Mouse (Mus musculus) E14TG2a.4 (cell line): ENCODE results near the gene Psmd11.

Experiments used
- CTCF ChIP-seq: conservative IDR thresholded peaks from 2 replicates; pipeline ENCODE4 v1.5.1; 2014; ENCODE audit warnings: low read length
- NANOG ChIP-seq: IDR thresholded peaks from 2 replicates; pipeline ENCODE4 v1.6.1; 2014; ENCODE audit warnings: borderline replicate concordance, low read length, mixed read lengths
- POU5F1 ChIP-seq: IDR thresholded peaks from 2 replicates; pipeline ENCODE4 v1.6.1; 2014; ENCODE audit warnings: low read length, borderline replicate concordance

DNA sequence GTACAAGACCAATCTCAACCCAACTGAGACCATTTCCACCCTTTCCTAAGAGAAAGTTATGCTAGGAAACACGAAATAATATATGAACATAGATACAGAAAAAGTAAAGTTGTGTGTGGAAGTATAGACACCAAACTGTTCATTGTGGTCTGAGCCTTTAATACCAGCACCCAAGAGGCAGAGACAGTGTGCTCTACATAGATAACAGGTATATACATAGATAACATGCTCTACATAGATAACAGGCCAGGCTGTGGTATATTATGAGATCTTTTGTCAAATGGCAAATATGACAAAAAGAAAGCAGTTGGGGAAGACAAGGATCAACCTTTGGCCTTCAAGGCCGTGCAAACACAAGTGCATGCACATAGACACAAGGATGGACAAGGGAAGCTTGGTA lies 18.0 kb upstream of the Psmd11 start:
- no peak for TF ChIP-seq CTCF
- TF ChIP-seq POU5F1 = no peak
- TF ChIP-seq NANOG = no peak
